Mouse (Mus musculus): ENCODE data around the gene Zfp507.

GRCm38 (mm10) chr7:35754033-35754885 lies 48.5 kb downstream of the Zfp507 start, which contains the start of gene Dpy19l3:
- TF ChIP-seq CTCF (conservative IDR thresholded peaks at IDR 0.05; ENCODE audit: insufficient read depth, insufficient read length, low read depth, low read length) (no peak), POLR2A (IDR thresholded peaks at IDR 0.05; ENCODE audit: low read depth, low read length) (peak; percentile 61)
